Mouse (Mus musculus): ENCODE results near the gene Scarb2.

Gene Scarb2

GRCm38 (mm10) chr5:92495771-92496409 lies 10.7 kb downstream of the Scarb2 start:
- intact Hi-C loops (cut with DNase I): no loop called here

GRCm38 (mm10) chr5:92495291-92495690 lies 11.3 kb downstream of the Scarb2 start:
- intact Hi-C loops (cut with DNase I): no loop called here

- intact Hi-C loops (cut with DNase I): no loop called here
Observed at GRCm38 (mm10) chr5:92493423-92493822, 13.2 kb downstream of the Scarb2 start.

GRCm38 (mm10) chr5:92490779-92491178 lies 15.9 kb downstream of the Scarb2 start:
- intact Hi-C loops (cut with DNase I): no loop called here

DNA sequence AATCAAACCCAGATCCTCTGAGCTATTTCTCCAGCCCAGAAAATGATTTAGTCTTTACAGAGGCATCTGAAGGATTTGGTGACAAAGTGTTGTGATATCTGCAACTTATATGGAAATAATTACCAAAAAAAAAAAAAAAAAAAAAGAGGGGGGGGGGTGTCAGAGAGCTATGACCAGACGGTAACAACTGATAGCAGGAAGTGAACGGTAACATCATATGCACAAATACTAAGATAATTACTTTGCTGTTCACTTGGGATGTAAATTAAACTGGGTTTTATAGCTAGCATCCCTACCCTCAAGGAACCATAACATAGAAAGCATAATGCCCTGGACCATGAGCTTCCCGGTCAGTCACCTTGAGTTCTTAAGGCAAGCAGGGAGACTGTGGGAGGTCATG lies 16.3 kb downstream of the Scarb2 start:
- intact Hi-C loops (cut with DNase I): no loop called here

DNA sequence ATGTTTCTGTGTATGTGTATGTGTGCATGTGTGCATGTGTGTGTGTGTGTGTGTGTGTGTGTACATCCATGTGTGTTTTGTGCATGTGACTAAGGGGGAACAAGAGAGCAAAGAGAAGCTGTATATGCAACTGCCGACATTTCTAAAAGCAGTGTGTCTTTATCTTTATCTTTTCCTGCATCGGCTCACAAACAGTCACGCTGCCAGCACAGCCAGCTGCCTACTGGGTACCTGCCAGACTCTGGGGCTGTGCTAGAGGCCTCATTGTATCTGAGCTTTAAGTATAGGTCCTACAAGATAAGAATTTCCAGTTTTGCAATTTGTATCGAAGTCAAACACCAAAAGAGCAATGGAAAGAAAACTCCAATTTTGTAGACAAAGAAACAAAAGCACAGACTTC lies 17.1 kb downstream of the Scarb2 start:
- intact Hi-C loops (cut with DNase I): no loop called here

- intact Hi-C loops (cut with DNase I): no loop called here
Observed at GRCm38 (mm10) chr5:92488961-92489360, 17.7 kb downstream of the Scarb2 start.

DNA sequence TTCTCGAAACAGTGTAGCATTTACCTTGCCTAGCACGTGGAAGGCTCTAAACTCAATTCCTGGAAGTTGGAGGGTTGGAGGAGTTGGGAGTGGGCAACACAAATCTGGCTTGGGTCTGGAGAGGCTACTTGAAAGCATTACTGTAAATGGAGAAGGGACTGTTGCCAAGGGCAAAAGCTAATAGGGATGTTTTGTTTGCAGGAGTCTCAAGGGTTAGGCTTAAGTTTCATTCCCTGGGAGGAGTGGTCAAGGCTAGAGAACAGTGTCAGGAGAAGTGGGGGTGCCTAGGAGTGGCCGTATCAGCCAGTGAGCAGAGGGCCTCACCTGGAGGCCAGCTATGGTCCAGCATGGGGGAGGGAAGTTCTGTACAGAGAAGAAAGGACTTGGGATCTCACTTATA lies 18.2 kb downstream of the Scarb2 start:
- intact Hi-C loops (cut with DNase I): no loop called here

DNA sequence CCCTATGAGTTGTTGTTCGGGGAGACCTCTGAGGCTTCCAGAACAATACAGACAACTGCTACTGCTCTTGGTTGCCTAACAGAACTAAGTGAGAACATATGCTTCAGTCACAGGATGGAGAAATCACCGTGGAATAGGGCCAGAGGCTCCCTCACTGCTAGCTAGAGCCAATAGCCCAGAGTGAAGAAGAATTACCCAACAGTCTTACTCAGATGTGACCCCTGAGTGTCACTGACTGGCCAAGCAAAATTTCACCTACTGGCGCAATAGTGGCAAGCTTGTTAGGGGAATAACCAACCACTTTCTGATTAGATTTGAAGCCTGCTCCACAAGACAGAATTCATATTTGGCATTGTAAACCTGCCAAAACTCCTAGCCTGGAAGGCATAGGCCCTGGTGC lies 19.9 kb downstream of the Scarb2 start:
- intact Hi-C loops (cut with DNase I): no loop called here

DNA sequence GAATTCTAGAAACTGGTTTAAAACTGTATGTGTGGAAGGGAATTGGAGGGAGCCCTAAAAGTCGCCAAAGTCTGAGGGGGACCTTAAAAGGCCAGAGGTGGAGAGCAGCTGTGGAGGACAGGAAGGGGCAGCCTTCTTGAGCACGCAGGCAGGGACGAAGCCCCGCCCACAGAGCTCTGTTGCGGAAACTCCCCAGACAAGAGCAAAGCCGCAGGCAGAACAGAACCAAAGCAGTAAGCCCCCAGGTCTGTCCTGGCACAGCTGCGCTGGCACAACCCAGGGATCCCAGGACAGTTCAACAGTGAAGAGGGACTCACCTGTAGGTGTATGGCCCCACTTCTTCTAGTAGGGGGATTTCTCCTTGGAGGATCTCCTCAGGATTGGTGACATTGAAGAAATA lies 21.8 kb downstream of the Scarb2 start:
- intact Hi-C loops (cut with DNase I): no loop called here

DNA sequence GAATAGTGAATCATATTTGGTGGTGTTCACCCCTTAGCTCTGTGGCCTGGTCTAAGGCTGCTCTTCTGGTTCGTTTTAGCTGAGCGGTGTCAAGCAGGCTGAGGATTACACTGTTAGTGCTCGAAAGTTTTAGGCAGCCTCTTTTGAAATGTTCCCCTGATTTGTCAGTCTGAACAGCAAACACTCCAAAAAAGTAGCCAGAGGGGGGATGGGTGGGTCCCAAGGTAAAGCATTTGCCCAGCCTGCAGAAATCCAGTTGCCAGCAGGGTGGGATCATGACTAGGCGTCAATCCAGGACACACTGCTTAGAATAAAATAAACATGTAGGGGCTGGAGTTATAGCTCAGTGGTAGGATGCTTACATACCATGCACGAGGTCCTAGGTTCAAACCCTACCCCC lies 33.8 kb downstream of the Scarb2 start:
- intact Hi-C loops (cut with DNase I): no loop called here

DNA sequence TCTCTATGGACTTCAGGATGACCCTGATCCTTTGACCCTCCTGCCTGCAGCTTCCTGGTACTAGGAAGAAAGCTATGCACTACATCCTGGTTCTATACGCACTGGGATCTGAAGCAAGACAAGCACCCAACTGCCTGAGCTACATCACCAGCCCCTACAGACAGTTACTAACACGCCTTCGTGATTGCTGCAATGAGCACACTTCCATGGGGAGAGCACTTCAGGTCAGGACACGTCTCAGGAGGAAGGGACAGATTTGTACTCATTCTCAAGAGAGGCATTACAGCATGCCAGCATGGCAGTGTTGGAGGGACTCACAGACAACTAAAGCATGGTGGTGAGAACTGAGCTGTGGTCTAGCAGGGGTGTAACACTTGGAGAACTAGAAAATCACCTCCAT lies 35.1 kb downstream of the Scarb2 start:
- intact Hi-C loops (cut with DNase I): no loop called here

DNA sequence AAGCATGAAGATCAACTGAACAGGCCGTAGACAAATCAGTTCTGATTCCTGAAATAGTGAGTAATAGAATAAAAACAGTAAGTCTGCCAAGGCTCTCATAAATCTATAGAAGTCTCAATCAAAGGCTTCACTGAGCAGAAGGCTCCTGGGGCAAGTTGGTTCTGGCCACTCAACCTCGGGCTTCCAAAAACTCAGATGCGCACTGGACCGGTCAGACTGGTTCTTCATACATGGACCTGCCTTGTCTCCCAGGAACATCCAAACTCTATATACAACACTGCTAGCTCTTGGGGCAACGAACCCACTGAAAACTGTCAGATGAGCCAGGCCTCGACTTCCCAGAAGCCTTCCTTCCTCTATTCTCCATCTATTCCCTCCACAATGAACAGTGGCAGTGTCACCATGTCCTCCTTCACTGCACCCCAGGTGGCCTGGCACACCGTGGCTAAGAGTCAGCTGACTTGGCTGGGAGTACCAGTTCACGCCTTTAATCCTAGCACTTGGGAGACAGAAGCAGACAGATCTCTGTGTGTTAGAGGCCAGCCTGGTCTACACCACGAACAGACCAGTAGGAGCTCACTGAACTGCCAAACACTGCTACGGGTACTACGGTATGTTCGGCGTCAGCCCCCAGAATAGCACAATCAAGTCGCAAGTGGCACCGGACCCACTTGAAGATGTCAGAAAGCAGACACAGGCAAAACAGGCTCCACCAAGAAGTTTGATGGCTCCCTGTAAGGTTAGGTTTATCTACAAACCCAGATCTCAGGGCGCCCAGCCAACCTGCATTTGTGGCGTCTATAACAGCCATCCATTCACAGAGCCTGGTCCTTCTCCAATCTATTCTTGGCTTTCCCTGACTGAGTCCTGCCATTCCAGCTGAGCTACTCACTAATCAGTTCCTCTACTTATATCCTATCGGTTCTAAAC lies 37.2 kb downstream of the Scarb2 start:
- intact Hi-C loops (cut with DNase I): no loop called here

DNA sequence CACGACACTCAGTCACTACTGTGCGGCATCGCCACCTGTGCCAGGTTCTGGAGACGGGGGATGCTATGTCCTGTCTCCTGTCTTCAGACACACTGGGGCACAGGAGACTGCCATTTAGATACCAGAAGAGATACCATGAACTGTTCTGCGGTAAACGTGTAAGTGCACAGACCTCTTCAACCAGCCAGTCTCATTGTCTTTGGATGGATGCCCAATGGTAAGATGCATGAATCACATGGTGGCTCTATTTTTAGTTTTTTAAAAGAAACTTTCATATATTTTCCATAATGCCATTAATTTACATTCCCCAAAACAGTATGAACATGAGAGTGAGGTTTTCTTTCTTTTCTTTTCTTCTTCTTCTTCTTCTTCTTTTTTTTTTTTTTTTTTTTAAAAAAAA lies 38.4 kb downstream of the Scarb2 start:
- intact Hi-C loops (cut with DNase I): no loop called here

- intact Hi-C loops (cut with DNase I): no loop called here
Observed at GRCm38 (mm10) chr5:92467102-92467766, 39.4 kb downstream of the Scarb2 start.

GRCm38 (mm10) chr5:92465511-92465910 lies 41.1 kb downstream of the Scarb2 start:
- intact Hi-C loops (cut with DNase I): no loop called here

DNA sequence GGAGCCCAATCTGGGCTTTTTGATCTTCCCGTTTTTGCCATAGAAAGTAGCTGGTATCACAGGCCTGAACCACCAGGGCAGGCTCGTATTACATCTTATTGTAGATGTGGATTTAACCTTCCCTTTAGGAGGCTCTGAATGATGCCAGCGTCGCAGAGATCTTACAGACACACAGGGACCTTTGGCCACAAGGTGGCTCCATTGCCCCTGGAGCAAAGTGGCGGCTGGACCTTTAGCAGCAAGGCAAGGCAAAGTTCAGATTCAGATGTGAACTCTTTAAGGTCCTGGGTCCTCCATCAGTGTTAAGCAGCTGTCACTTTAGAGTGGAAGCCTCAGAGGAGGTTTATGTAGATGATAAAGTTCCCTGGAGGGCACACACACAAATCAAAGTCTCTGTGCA lies 45.3 kb downstream of the Scarb2 start:
- intact Hi-C loops (cut with DNase I): loop anchor here (2.0 to 5.0 kb wide), 2 partner anchors 46 to 195 kb away; partner anchors contain the start of gene Scarb2

DNA sequence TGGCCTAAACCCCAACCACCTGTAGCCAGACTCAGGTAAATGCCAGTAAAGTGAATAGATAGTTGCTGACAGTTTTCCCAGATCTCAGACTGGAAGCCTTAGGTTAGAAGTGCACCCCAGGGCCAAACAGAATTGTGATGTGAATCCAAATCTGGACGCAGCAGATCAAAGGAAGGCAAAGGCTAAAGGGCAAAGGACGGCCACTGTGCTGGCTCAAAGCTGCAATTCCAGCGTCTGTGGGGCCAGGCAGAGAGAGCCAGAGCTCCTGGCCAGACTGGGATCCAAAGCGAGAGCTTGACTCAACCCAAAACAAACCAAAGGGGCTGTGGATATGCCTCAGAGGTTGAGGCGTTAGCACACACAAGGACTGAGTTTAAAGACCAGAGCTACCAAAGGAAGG lies 47.9 kb downstream of the Scarb2 start:
- intact Hi-C loops (cut with DNase I): no loop called here

DNA sequence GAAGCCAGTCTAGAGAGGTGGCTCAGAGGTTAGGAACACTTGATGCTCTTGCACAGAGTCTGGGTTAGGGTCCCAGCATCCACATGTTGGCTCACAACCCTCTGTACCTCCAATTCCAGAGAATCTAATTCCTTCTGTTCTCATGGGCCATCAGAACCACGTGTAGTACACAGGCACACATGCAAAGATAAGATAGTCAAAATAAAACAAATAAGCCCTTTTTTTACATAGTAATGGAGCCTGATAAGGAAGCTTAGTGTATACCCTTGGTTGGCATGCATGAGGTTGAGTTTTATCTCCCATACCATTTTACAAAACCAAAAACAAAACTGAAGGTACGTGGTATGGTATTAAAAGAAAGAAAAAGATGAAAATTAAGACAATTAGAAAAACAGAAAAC lies 49.2 kb downstream of the Scarb2 start:
- intact Hi-C loops (cut with DNase I): no loop called here

GRCm38 (mm10) chr5:92452876-92453275 lies 53.8 kb downstream of the Scarb2 start:
- intact Hi-C loops (cut with DNase I): no loop called here

DNA sequence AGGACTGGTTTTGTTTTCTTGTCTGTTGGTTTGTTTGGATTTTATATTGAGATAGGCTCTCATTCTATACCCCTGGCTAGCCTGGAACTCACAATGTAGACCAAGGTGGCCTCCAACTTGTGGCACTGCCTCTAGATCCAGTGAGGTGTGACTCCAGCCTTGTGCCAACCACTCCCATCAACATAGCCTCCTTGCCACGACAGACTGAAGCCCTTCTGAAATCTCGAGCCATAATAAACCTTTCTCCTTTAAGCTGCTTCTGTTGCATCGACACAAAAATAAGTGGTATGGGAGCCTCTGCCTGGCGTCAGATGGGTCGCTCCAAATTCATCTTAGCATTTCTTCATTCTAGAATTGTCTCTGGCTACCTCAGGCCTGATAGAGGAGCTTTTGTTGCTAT lies 59.9 kb downstream of the Scarb2 start:
- intact Hi-C loops (cut with DNase I): loop anchor here (10.0 kb wide), 1 partner anchor 508 kb away; no protein-coding TSS in a partner anchor

DNA sequence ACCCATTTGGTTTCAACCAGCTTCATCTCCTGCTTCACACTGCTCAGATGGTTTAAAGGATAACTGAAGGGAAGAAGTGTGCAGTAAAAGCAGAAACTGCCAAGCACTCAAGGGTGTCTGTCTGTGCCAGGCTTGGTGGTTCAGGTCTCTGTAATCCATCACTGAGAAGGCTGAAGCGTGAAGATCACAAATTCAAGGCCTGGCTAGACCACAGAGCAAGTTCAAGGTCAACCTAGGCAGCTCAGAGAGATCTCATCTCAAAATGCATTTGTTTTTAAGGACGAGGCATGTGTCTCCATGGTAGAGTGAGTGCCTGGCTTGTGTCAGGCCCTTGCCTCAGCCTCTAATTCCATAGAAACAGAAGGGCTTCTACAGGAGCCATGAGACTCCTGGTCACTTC lies 61.6 kb downstream of the Scarb2 start:
- intact Hi-C loops (cut with DNase I): loop anchor here (10.0 kb wide), 1 partner anchor 510 kb away; no protein-coding TSS in a partner anchor
